Mouse (Mus musculus): ENCODE measurements around the gene Cnppd1. TPM values are rescaled to one million over a fixed set of nuclear protein-coding genes. Genes with fewer than 3 reads are reported as not detected.

The Cnppd1 gene
- polyA plus RNA-seq, 1 experiment from 2014 or later = 54.4 TPM

DNA sequence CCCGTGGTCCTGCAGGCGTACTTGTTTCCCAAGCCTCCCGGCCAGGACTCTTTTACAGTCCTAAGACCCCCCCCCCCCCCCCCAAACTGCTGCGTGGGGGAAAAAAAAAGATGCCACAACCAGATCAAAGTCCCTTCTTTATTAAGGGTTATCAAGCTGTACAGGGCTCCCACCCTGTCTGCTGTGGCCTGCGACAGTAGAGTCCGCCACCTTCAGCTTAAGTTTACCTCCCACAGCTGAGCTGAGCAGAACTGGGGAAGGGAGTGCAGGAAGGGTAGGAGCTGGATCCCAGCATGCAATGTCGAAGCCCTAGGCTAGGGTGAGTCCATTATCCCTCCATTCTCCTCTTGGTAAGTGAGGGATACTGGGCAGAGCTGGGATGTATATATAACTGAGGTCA, 38.2 kb upstream of the Cnppd1 start:
- peaks cover 8% of the 10 kb centered on the region for H3K4me1 ChIP-seq (ENCODE audit: insufficient read depth, low read length)
- H3K9me3 ChIP-seq (ENCODE audit: low read length) = no peaks in the 10 kb centered on the region
- WGBS = 27% methylated on average over 7 of the region's 7 CpGs
- no peak overlapping the region for H3K9ac ChIP-seq (replicated peaks; ENCODE audit: low read length)
- no peaks in the 10 kb centered on the region for H3K27me3 ChIP-seq (ENCODE audit: insufficient read depth, low read length)
- H3K36me3 ChIP-seq (ENCODE audit: insufficient read depth, low read length) = peaks cover 41% of the 10 kb centered on the region
- H3K27ac ChIP-seq (ENCODE audit: low read length) = no peak overlapping the region
- ATAC-seq (ENCODE audit: low FRiP score, low TSS enrichment) = peak; percentile 43; the same call in 1 of the 2 replicates
- H3K4me3 ChIP-seq (ENCODE audit: low read length) = peak overlapping the region; percentile 66
- peak overlapping the region; percentile 98 for H3K4me2 ChIP-seq (replicated peaks; ENCODE audit: low read depth, low read length)

DNA sequence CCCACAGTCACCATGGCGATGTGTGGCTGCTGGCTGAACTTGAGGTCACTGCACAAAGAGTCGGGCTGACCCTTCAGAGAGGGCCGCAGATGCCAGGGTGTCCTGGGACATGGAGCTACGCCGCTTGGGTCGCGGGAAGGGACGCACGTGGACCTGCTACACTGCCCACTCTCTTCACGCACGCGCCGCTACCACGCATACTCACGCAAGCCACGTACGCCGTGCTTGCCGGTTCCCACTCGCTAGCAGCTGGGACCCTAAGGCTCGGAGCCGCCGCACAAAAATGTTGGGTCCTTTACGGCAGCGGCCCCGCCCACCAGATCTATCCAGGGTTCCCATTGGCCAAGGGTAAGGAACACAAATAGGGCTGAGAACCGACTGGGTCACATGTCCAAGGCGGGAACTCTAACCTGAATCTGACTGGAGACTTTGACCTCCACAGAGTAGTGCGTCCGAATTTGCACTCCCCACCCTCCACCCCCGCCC, 37.6 kb upstream of the Cnppd1 start, which contains the start of gene Abcb6:
Gene Abcb6 (minus strand): TSS at position 288 of the 486 bp plus-strand sequence.
- H3K9ac ChIP-seq (replicated peaks; ENCODE audit: low read length) = peak within 1 kb of the TSS; percentile 78
- under 1% methylated on average over 31 of the region's 31 CpGs for WGBS
- no peaks in the 10 kb centered on the region for H3K27me3 ChIP-seq (ENCODE audit: insufficient read depth, low read length)
- peaks cover 38% of the 10 kb centered on the region for H3K36me3 ChIP-seq (ENCODE audit: insufficient read depth, low read length)
- peak within 1 kb of the TSS; percentile 28; the same call in 1 of the 2 replicates for H3K27ac ChIP-seq (ENCODE audit: low read length)
- peak within 1 kb of the TSS; percentile 98 for H3K4me2 ChIP-seq (replicated peaks; ENCODE audit: low read depth, low read length)
- no peaks in the 10 kb centered on the region for H3K9me3 ChIP-seq (ENCODE audit: low read length)
- peak within 1 kb of the TSS; percentile 66 for H3K4me3 ChIP-seq (ENCODE audit: low read length)
- ATAC-seq (ENCODE audit: low FRiP score, low TSS enrichment) = peak; percentile 92
- peaks cover 8% of the 10 kb centered on the region for H3K4me1 ChIP-seq (ENCODE audit: insufficient read depth, low read length)

DNA sequence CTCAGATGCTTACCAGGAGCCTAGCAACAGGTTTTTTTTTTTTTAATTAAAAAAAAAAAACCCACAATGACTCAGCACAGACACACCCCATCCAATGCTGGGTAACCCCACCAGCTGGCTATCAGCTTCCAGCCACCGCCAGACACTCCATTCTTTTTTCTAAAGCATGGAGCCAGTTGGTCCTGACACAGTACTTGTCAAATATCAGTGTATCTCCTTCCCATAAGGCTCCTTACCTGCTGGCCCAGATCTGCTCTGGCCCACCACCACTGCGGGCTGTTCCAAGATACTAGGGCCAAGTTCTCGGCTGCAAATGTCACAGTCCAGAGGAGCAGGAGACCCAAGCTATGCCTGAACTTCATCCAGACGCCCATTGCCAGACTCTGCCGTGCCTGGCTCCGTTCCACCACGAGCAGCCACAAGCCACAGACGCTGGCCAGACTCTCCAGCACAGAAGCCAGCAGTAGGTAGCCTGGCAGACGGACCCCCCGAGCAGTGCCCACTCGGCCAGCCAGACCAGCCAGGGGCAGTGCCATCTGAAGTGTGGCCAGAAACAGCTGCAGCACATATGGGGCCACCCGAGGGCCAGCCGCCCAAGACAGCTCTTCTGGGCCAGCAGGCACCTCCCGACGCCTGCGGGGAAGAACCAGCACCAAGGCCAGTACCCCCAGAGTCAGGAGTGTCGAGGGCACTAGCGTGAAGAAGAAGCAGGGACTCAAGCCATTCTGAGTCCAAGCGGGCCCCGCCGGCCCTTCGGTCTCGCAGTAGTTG, 37.0 kb upstream of the Cnppd1 start:
- Histone ChIP-seq H3K9me3 (ENCODE audit: low read length) (no peaks in the 10 kb centered on the region), H3K4me1 (ENCODE audit: insufficient read depth, low read length) (peaks cover 8% of the 10 kb centered on the region), H3K27me3 (ENCODE audit: insufficient read depth, low read length) (no peaks in the 10 kb centered on the region), H3K27ac (ENCODE audit: low read length) (no peak overlapping the region), H3K36me3 (ENCODE audit: insufficient read depth, low read length) (peaks cover 32% of the 10 kb centered on the region), H3K9ac (replicated peaks; ENCODE audit: low read length) (peak overlapping the region; percentile 78), H3K4me2 (replicated peaks; ENCODE audit: low read depth, low read length) (peak overlapping the region; percentile 98), H3K4me3 (ENCODE audit: low read length) (peak overlapping the region; percentile 66)
- ATAC-seq (ENCODE audit: low FRiP score, low TSS enrichment) = peak; percentile 47
- WGBS = 6% methylated on average over 23 of the region's 23 CpGs

DNA sequence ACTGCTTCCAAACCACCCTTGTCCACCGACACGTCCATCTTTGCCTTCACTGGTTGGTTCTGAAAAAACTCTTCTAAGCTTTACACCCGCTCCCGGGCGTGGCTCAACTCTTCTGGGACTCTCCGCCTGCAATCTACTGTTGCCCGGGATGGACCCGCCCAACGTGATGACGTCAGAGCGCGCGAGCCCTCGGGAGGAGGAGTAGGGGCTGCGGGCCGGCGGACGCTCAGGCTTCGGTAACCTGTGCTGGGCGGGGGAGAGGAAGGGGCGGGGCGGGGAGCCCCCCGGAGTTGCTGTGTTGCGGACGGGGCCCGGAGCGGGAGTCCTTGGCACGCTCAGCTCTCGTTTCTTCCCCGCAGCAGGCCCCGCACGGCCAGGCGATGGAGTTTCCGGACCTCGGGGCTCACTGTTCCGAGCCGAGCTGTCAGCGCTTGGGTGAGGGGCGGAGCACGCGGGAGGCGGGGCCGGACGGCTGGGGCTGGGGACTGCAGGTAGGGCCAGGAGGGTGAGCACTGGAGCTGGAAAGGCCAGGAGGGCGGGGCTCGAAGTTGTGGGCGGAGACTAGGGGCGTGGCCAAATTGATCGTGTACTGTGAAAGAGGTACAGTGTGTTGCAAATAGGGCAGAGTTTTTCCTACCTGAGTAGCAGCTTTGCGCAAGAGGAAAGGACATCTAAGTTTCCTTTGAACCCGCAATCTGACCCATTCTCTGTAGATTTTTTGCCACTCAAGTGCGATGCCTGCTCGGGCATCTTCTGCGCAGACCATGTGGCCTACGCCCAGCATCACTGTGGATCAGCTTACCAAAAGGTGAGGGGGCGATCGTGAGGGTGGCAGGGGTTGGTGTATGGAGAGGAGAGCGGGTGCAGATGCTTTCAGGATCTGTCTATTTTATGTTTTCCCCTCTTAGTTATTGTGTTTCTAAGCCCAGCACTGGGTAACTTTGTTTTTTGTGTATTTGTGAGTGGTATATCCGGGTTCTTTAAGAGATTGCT, 26.3 kb upstream of the Cnppd1 start, which contains the start of gene Zfand2b:
Gene Zfand2b (plus strand): TSS at position 175 of the 993 bp plus-strand sequence.
- WGBS = under 1% methylated on average over 56 of the region's 59 CpGs
- Histone ChIP-seq H3K4me2 (replicated peaks; ENCODE audit: low read depth, low read length) (peak within 1 kb of the TSS; percentile 87), H3K27ac (ENCODE audit: low read length) (peak within 1 kb of the TSS; percentile 80), H3K36me3 (ENCODE audit: insufficient read depth, low read length) (peaks cover 20% of the 10 kb centered on the region), H3K4me1 (ENCODE audit: insufficient read depth, low read length) (peaks cover 10% of the 10 kb centered on the region), H3K9me3 (ENCODE audit: low read length) (no peaks in the 10 kb centered on the region), H3K9ac (replicated peaks; ENCODE audit: low read length) (peak within 1 kb of the TSS; percentile 72), H3K4me3 (ENCODE audit: low read length) (peak within 1 kb of the TSS; percentile 65), H3K27me3 (ENCODE audit: insufficient read depth, low read length) (no peaks in the 10 kb centered on the region)
- ATAC-seq (ENCODE audit: low FRiP score, low TSS enrichment) = peak; percentile 99

DNA sequence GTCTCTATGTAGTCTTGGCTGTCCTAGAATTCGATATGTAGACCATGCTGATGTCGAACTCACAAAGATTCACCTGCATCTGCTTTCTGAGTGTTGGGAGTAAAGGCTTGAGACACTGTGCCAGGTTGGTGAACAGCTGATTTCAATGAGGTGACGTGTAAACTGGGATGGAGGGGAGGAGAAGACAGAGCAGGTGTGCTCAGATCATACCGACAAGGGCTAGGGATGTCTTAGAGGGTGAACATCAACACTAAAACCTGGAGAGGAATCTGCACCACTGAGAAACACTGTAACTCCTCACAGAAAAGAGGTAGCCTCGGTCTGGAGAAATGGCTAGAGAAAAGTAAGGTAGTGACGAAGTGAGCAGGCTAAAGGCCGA, 25.6 kb upstream of the Cnppd1 start:
- Histone ChIP-seq H3K4me1 (ENCODE audit: insufficient read depth, low read length) (peaks cover 10% of the 10 kb centered on the region), H3K27ac (ENCODE audit: low read length) (peak overlapping the region; percentile 68)
- peak; percentile 40 for ATAC-seq (ENCODE audit: low FRiP score, low TSS enrichment)

DNA sequence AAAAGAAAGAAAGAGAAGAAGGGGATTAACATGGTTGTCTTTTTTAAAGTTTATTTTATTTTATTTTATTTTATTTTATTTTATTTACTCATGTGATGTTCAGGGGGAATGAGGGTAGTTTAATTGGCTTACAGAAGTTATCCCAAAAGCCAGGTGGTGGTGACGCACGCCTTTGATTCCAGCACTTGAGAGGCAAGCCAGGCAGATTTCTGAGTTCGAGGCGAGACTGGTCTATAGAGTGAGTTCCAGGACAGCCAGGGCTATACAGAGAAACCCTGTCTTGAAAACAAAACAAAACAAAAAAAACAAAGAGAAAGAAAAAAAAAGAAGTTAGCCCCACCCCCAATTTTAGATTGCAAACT, 17.7 kb upstream of the Cnppd1 start:
- ATAC-seq (ENCODE audit: low FRiP score, low TSS enrichment) = no peak
- WGBS = 84% methylated on average over 4 of the region's 4 CpGs
- Histone ChIP-seq H3K9ac (replicated peaks; ENCODE audit: low read length) (no peak overlapping the region), H3K4me3 (ENCODE audit: low read length) (no peak overlapping the region), H3K27me3 (ENCODE audit: insufficient read depth, low read length) (no peaks in the 10 kb centered on the region; the same call in 1 of the 2 replicates), H3K27ac (ENCODE audit: low read length) (no peak overlapping the region), H3K36me3 (ENCODE audit: insufficient read depth, low read length) (no peaks in the 10 kb centered on the region), H3K4me1 (ENCODE audit: insufficient read depth, low read length) (no peaks in the 10 kb centered on the region), H3K9me3 (ENCODE audit: low read length) (no peaks in the 10 kb centered on the region; the same call in 1 of the 2 replicates), H3K4me2 (replicated peaks; ENCODE audit: low read depth, low read length) (no peak overlapping the region)

More for the DNA sequence above, 25.6 kb upstream of the Cnppd1 start:
- 8% methylated on average over 7 of the region's 7 CpGs for WGBS
- peak overlapping the region; percentile 72 for H3K9ac ChIP-seq (replicated peaks; ENCODE audit: low read length)
- H3K4me3 ChIP-seq (ENCODE audit: low read length) = peak overlapping the region; percentile 65
- H3K4me2 ChIP-seq (replicated peaks; ENCODE audit: low read depth, low read length) = peak overlapping the region; percentile 87
- H3K36me3 ChIP-seq (ENCODE audit: insufficient read depth, low read length) = peaks cover 16% of the 10 kb centered on the region
- no peaks in the 10 kb centered on the region; the same call in 1 of the 2 replicates for H3K9me3 ChIP-seq (ENCODE audit: low read length)
- H3K27me3 ChIP-seq (ENCODE audit: insufficient read depth, low read length) = no peaks in the 10 kb centered on the region; the same call in 1 of the 2 replicates

DNA sequence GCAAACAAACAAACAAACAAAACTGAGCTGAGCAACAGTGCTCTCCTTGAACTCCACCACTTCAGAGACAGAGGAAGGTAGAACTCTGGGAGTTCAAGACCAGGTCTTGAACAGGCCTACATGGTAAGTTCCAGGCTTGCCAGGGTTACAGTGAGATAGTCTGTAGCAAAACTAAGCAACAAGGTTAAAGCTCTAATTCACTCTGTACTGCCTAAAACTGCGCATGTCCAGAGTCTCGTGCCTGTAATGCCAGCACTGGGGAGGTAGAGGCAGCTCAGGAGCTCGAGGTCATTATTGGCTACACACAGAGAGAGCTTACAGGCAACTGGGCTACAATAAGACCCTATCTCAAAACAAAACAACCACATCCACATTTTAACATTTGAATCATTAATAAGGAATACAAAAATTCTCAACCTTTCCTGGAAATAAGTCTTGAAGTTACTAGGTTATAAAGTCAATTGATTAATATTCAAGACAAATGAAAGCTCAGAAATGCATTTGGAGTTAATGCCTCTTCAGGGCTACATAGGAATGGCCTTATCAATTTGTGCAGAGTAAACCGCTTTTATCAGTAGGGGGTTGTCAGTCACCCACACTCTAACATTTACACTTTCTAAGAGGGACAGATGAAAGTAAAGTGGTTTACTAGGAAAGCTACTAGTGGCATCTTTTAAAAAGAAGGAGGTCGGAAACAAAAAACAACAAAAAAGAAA, 17.2 kb upstream of the Cnppd1 start:
- WGBS = 71% methylated on average over 5 of the region's 5 CpGs
- no peak for ATAC-seq (ENCODE audit: low FRiP score, low TSS enrichment)
- Histone ChIP-seq H3K27me3 (ENCODE audit: insufficient read depth, low read length) (no peaks in the 10 kb centered on the region; the same call in 1 of the 2 replicates), H3K4me1 (ENCODE audit: insufficient read depth, low read length) (no peaks in the 10 kb centered on the region), H3K36me3 (ENCODE audit: insufficient read depth, low read length) (no peaks in the 10 kb centered on the region), H3K9me3 (ENCODE audit: low read length) (no peaks in the 10 kb centered on the region; the same call in 1 of the 2 replicates), H3K4me3 (ENCODE audit: low read length) (no peak overlapping the region), H3K9ac (replicated peaks; ENCODE audit: low read length) (no peak overlapping the region), H3K27ac (ENCODE audit: low read length) (no peak overlapping the region), H3K4me2 (replicated peaks; ENCODE audit: low read depth, low read length) (no peak overlapping the region)

DNA sequence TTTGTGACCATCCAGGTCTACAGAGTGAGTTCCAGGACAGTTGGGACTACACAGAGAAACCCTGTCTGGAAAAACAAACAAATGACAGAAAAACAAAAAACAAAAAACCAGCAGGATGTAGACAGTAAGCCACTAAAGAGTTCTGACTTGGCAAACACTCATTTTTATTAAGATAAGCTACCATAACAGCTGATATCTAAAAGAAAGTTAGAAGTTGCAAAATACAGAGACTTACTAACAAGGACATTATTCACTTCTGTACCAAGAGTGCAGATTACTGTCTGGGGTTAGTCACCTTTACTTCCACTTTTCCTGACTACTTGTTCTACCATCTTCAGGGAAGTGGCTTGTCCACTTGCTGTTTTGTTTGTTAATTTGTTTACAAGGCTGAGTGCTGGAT, 16.5 kb upstream of the Cnppd1 start:
- Histone ChIP-seq H3K4me1 (ENCODE audit: insufficient read depth, low read length) (no peaks in the 10 kb centered on the region), H3K4me2 (replicated peaks; ENCODE audit: low read depth, low read length) (no peak overlapping the region), H3K27ac (ENCODE audit: low read length) (no peak overlapping the region), H3K9ac (replicated peaks; ENCODE audit: low read length) (no peak overlapping the region), H3K27me3 (ENCODE audit: insufficient read depth, low read length) (no peaks in the 10 kb centered on the region; the same call in 1 of the 2 replicates), H3K36me3 (ENCODE audit: insufficient read depth, low read length) (no peaks in the 10 kb centered on the region), H3K4me3 (ENCODE audit: low read length) (no peak overlapping the region), H3K9me3 (ENCODE audit: low read length) (no peaks in the 10 kb centered on the region; the same call in 1 of the 2 replicates)
- ATAC-seq (ENCODE audit: low FRiP score, low TSS enrichment) = no peak

DNA sequence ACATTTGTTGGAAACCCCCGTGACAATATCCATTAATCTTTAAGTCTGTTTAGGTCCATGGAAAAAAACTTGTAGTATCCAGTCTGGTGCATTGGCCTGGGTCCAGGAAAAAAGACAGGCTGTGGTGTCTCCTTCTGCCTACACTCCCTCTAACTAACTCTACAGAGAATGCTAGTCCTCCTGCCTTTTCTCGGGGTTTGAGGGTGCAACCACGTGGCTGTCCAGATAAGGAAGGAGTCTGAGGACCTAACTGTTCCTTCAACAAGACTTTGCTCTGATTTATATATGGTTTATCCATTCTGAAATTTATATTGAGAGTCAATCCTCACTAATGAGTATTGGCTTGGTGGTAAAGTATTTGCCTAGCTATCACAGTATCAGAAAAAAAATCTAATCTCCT, 13.3 kb upstream of the Cnppd1 start:
- Histone ChIP-seq H3K4me3 (ENCODE audit: low read length) (no peak overlapping the region), H3K27ac (ENCODE audit: low read length) (no peak overlapping the region), H3K4me2 (replicated peaks; ENCODE audit: low read depth, low read length) (no peak overlapping the region), H3K27me3 (ENCODE audit: insufficient read depth, low read length) (no peaks in the 10 kb centered on the region), H3K4me1 (ENCODE audit: insufficient read depth, low read length) (no peaks in the 10 kb centered on the region), H3K9ac (replicated peaks; ENCODE audit: low read length) (no peak overlapping the region), H3K9me3 (ENCODE audit: low read length) (no peaks in the 10 kb centered on the region), H3K36me3 (ENCODE audit: insufficient read depth, low read length) (no peaks in the 10 kb centered on the region)
- ATAC-seq (ENCODE audit: low FRiP score, low TSS enrichment) = no peak
- 48% methylated on average over 3 of the region's 3 CpGs for WGBS
